In genomic region chr10:18526851-18527675, GRCm38 (mm10) we compare ENCODE assay signal across 8 mouse cellular contexts. TPM values are rescaled to one million over a fixed set of nuclear protein-coding genes. Genes with fewer than 3 reads are reported as not detected.
DNase-seq lines count a peak whose midpoint lies in the region; ATAC-seq lines count a peak whose summit lies in the region.

No protein-coding gene starts in this region.

- peaks cover 32% of the 10 kb centered on the region for H3K4me1 ChIP-seq in embryonic facial prominence, embryonic 15.5 days

- H3K36me3 ChIP-seq in embryonic facial prominence, embryonic 15.5 days: peaks cover 21% of the 10 kb centered on the region

- 63% methylated on average over 20 of the region's 20 CpGs for WGBS in embryonic facial prominence, embryonic 15.5 days

- DNase-seq in left cerebral cortex, adult 18-20 months (ENCODE audit: low spot score in 2 of 2): peak; percentile 13 to 28
- DNase-seq in left cerebral cortex, adult 9 months (ENCODE audit: low spot score in 2 of 2): no peak
- peak; percentile 26 for DNase-seq in T-cell, adult 2 months (ENCODE audit: low spot score)
- peak; percentile 31 to 42 for DNase-seq in kidney, postnatal 36 days
- DNase-seq in spleen, postnatal 10 days (ENCODE audit: low spot score in 2 of 2): no peak
- DNase-seq in adrenal gland, postnatal 14 days: no peak
- no peak for DNase-seq in adipocyte (ENCODE audit: low spot score)

- H3K27me3 ChIP-seq in embryonic facial prominence, embryonic 15.5 days: no peaks in the 10 kb centered on the region

- no peak overlapping the region for H3K4me3 ChIP-seq in embryonic facial prominence, embryonic 15.5 days (replicated peaks)

- ATAC-seq in embryonic facial prominence, embryonic 15.5 days (ENCODE audit: insufficient number of reproducible peaks, low FRiP score, low TSS enrichment, low read depth): no peak

- H3K4me2 ChIP-seq in embryonic facial prominence, embryonic 15.5 days (replicated peaks): no peak overlapping the region

- no peaks in the 10 kb centered on the region for H3K9me3 ChIP-seq in embryonic facial prominence, embryonic 15.5 days (replicated peaks)

- H3K27ac ChIP-seq in embryonic facial prominence, embryonic 15.5 days (replicated peaks): 0 out of 2 replicates have a peak overlapping the region, but pooled peaks have one; percentile 17

- H3K9ac ChIP-seq in embryonic facial prominence, embryonic 15.5 days: no peak overlapping the region

RNA-seq across cellular contexts. Expression of gene Hebp2, which starts 18.8 kb away (rescaled TPM):
- total RNA-seq in left cerebral cortex, adult 18-20 months (2021): 1 to 10 TPM; 4.0 to 4.6 TPM
- polyA plus RNA-seq in embryonic facial prominence, embryonic 15.5 days (2015; fragmentation: Nextera tagmentation; extraction: Ambion mirVana): 40.0 and 44.4 TPM in 2 replicates
- 3.4 and 4.2 TPM in 2 replicates for total RNA-seq in adrenal gland, postnatal 14 days (2021)

Comparison
In these comparisons a context has a peak if more than half of its experiments do, and no peak if none do; other contexts are left out.
1. DNase-seq: peak in left cerebral cortex, adult 18-20 months (2 of 2), T-cell, adult 2 months (single experiment) and kidney, postnatal 36 days (2 of 2); none in left cerebral cortex, adult 9 months (0 of 2), spleen, postnatal 10 days (0 of 2), adrenal gland, postnatal 14 days (single experiment) and adipocyte (single experiment).